Mouse (Mus musculus) olfactory bulb, adult 2 months (tissue): ENCODE data around the gene Fam222a. TPM values are rescaled to one million over a fixed set of nuclear protein-coding genes. Genes with fewer than 3 reads are reported as not detected.

ENCODE experiments used
- H3K27ac ChIP-seq: fragments of 200-500 bp; 2 replicates; pipeline ENCODE4 v1.5.1; 2012; ENCODE audit warnings: low read depth, low read length; ENCODE audit not compliant: insufficient read depth
- H3K4me1 ChIP-seq: fragments of 200-500 bp; 2 replicates; pipeline ENCODE4 v1.6.1; 2012; ENCODE audit warnings: low read length; ENCODE audit not compliant: control insufficient read depth, insufficient read depth
- H3K4me3 ChIP-seq: fragments of 200-500 bp; 2 replicates; pipeline ENCODE4 v1.5.1; 2012; ENCODE audit warnings: mild to moderate bottlenecking, low read depth, low read length, moderate library complexity; ENCODE audit not compliant: insufficient read depth
- CTCF ChIP-seq: fragments of 200-500 bp; IDR thresholded peaks from 2 replicates; pipeline ENCODE4 v1.5.1; 2012; ENCODE audit warnings: low read depth, mild to moderate bottlenecking, low read length, moderate library complexity; ENCODE audit not compliant: insufficient read depth
- POLR2A ChIP-seq: fragments of 200-500 bp; IDR thresholded peaks from 2 replicates; pipeline ENCODE4 v1.6.1; 2012; ENCODE audit warnings: mild to moderate bottlenecking, low read depth, low read length, moderate library complexity; ENCODE audit not compliant: insufficient read depth
- WGBS: fragments of 180-500 bp; shearing (Covaris S2); methylation state at CpG from one replicate; pipeline ENCODE4 v1.1.7; 2018; 5-methylcytosine and 5-hydroxymethylcytosine counted together
- polyA plus RNA-seq: library from polyadenylated mRNA; stranded (reverse); fragments of >200 nt; gene quantifications from 2 replicates; pipeline ENCODE4 v1.2.4, GENCODE M21; 2012; ENCODE audit warnings: low replicate concordance; ENCODE audit not compliant: missing spikeins, insufficient read depth, insufficient read length

The Fam222a gene
- polyA plus RNA-seq, 1 experiment: not detected

GRCm38 (mm10) chr5:114636091-114636490 lies 68.3 kb downstream of the Fam222a start:
- peaks cover 6% of the 10 kb centered on the region for H3K4me1 ChIP-seq
- H3K27ac ChIP-seq: no peak overlapping the region
- no peak overlapping the region for H3K4me3 ChIP-seq
- 90% methylated on average over 25 of the region's 25 CpGs for WGBS
- TF ChIP-seq CTCF: no peak
- no peak for TF ChIP-seq POLR2A

GRCm38 (mm10) chr5:114638769-114639644 lies 71.2 kb downstream of the Fam222a start:
- WGBS: 9% methylated on average over 22 of the region's 22 CpGs
- H3K4me1 ChIP-seq: peaks cover 6% of the 10 kb centered on the region
- peak overlapping the region; percentile 7; the same call in 1 of the 2 replicates for H3K4me3 ChIP-seq
- H3K27ac ChIP-seq: no peak overlapping the region
- TF ChIP-seq CTCF (peak; percentile 87), POLR2A (no peak)

GRCm38 (mm10) chr5:114639645-114639957 lies 71.8 kb downstream of the Fam222a start:
- Histone ChIP-seq H3K27ac (no peak overlapping the region), H3K4me3 (no peak overlapping the region; the same call in 1 of the 2 replicates), H3K4me1 (peaks cover 6% of the 10 kb centered on the region)
- TF ChIP-seq CTCF (no peak), POLR2A (no peak)
- WGBS: 24% methylated on average over 7 of the region's 7 CpGs

- WGBS: 87% methylated on average over 10 of the region's 10 CpGs
- Histone ChIP-seq H3K4me1 (peaks cover 6% of the 10 kb centered on the region), H3K4me3 (no peak overlapping the region), H3K27ac (no peak overlapping the region)
- TF ChIP-seq POLR2A (no peak), CTCF (no peak)
These were observed 73.0 kb downstream of the Fam222a start for GRCm38 (mm10) chr5:114640809-114641208.

GRCm38 (mm10) chr5:114644918-114645317 lies 77.1 kb downstream of the Fam222a start:
- TF ChIP-seq CTCF (no peak), POLR2A (no peak)
- WGBS: 59% methylated on average over 6 of the region's 6 CpGs
- no peak overlapping the region for H3K27ac ChIP-seq
- no peak overlapping the region for H3K4me3 ChIP-seq
- peaks cover 14% of the 10 kb centered on the region for H3K4me1 ChIP-seq

GRCm38 (mm10) chr5:114645916-114646315 lies 78.1 kb downstream of the Fam222a start:
- WGBS: 90% methylated on average over 5 of the region's 5 CpGs
- peaks cover 14% of the 10 kb centered on the region for H3K4me1 ChIP-seq
- TF ChIP-seq POLR2A (no peak), CTCF (no peak)
- no peak overlapping the region for H3K4me3 ChIP-seq
- no peak overlapping the region for H3K27ac ChIP-seq

GRCm38 (mm10) chr5:114647211-114647974 lies 79.6 kb downstream of the Fam222a start:
- TF ChIP-seq CTCF (no peak), POLR2A (no peak)
- no peak overlapping the region for H3K27ac ChIP-seq
- peak overlapping the region; percentile 39 for H3K4me3 ChIP-seq
- peaks cover 14% of the 10 kb centered on the region for H3K4me1 ChIP-seq
- WGBS: 3% methylated on average over 27 of the region's 27 CpGs

- TF ChIP-seq CTCF (no peak), POLR2A (no peak)
- no peak overlapping the region for H3K4me3 ChIP-seq
- WGBS: 81% methylated on average over 11 of the region's 11 CpGs
- peaks cover 14% of the 10 kb centered on the region for H3K4me1 ChIP-seq
- no peak overlapping the region for H3K27ac ChIP-seq
These were observed 81.0 kb downstream of the Fam222a start for GRCm38 (mm10) chr5:114648728-114649311.

GRCm38 (mm10) chr5:114651002-114651401 lies 83.2 kb downstream of the Fam222a start:
- TF ChIP-seq POLR2A (no peak), CTCF (no peak)
- H3K27ac ChIP-seq: no peak overlapping the region
- peaks cover 14% of the 10 kb centered on the region for H3K4me1 ChIP-seq
- 59% methylated on average over 14 of the region's 14 CpGs for WGBS
- H3K4me3 ChIP-seq: no peak overlapping the region
